Mouse (Mus musculus) liver, adult 2 months (tissue): Measurements from ENCODE around the gene 5830473C10Rik.

Source experiments
- CTCF ChIP-seq: fragments of 200-500 bp; IDR thresholded peaks from 2 replicates; pipeline ENCODE4 v1.5.1; 2011; ENCODE audit warnings: low read depth, low read length, control low read depth
- POLR2A ChIP-seq: fragments of 200-500 bp; IDR thresholded peaks from 2 replicates; pipeline ENCODE4 v1.6.1; 2011; ENCODE audit warnings: low read length, control low read depth; ENCODE audit not compliant: insufficient read depth; ENCODE audit errors: extremely low read depth

GRCm38 (mm10) chr5:90608906-90609305 lies 48.0 kb downstream of the 5830473C10Rik start:
- TF ChIP-seq CTCF = no peak
- no peak for TF ChIP-seq POLR2A
